Mouse (Mus musculus): ENCODE results near the gene Tmem121b. TPM values are rescaled to one million over a fixed set of nuclear protein-coding genes. Genes with fewer than 3 reads are reported as not detected.
A peak's percentile ranks its signal among the peaks of the same experiment; 100 is the strongest.

Gene Tmem121b
- total RNA-seq (2021) = not detected
- not detected in 2 replicates for polyA plus RNA-seq (2012; rRNA removed)
- long read RNA-seq = 0 reads

GRCm38 (mm10) chr6:120493374-120494181 is at the start of gene Tmem121b:
Gene Tmem121b (minus strand): TSS chr6:120493807.
- 2% methylated on average over 76 of the region's 84 CpGs for WGBS
- Histone ChIP-seq H3K4me1 (ENCODE audit: control insufficient read depth, insufficient read depth, low read length) (no peaks in the 10 kb centered on the region; the same call in 1 of the 2 replicates), H3K27me3 (ENCODE audit: control insufficient read depth, insufficient read depth, low read length) (peaks cover 20% of the 10 kb centered on the region), H3K36me3 (ENCODE audit: control insufficient read depth, insufficient read depth, low read length) (no peaks in the 10 kb centered on the region), H3K9ac (ENCODE audit: low read depth, low read length) (peak within 1 kb of the TSS; percentile 35), H3K4me3 (peak within 1 kb of the TSS; percentile 41), H3K79me2 (replicated peaks; ENCODE audit: control insufficient read depth, insufficient read depth, low read length) (no peaks in the 10 kb centered on the region), H3K27ac (no peak within 1 kb of the TSS)
- intact Hi-C loops (cut with DNase I) = no loop called here
- DNase-seq = peak in 1 of 2 experiments; percentile 48
- TF ChIP-seq POLR2A (IDR thresholded peaks at IDR 0.05; ENCODE audit: insufficient read depth, low read depth, low read length) (no peak), CTCF (IDR thresholded peaks at IDR 0.05) (no peak), EP300 (IDR thresholded peaks at IDR 0.05; ENCODE audit: insufficient read depth, low read depth, low read length) (no peak)

- Histone ChIP-seq H3K79me2 (replicated peaks; ENCODE audit: control insufficient read depth, insufficient read depth, low read length) (no peaks in the 10 kb centered on the region), H3K27ac (no peak overlapping the region; the same call in 1 of the 2 replicates), H3K27me3 (ENCODE audit: control insufficient read depth, insufficient read depth, low read length) (no peaks in the 10 kb centered on the region), H3K36me3 (ENCODE audit: control insufficient read depth, insufficient read depth, low read length) (no peaks in the 10 kb centered on the region; the same call in 1 of the 2 replicates), H3K9ac (ENCODE audit: low read depth, low read length) (no peak overlapping the region), H3K4me3 (no peak overlapping the region), H3K4me1 (ENCODE audit: control insufficient read depth, insufficient read depth, low read length) (peaks cover 5% of the 10 kb centered on the region)
- TF ChIP-seq EP300 (IDR thresholded peaks at IDR 0.05; ENCODE audit: insufficient read depth, low read depth, low read length) = no peak
- peak; percentile 33 for TF ChIP-seq CTCF (IDR thresholded peaks at IDR 0.05)
- no peak for DNase-seq
- intact Hi-C loops (cut with DNase I) = loop anchor here (5.0 kb wide), 1 partner anchor 55 kb away; no protein-coding TSS in a partner anchor
- WGBS = 29% methylated on average over 1 of the region's 1 CpGs
Observed at GRCm38 (mm10) chr6:120542061-120542460, 48.5 kb upstream of the Tmem121b start.

DNA sequence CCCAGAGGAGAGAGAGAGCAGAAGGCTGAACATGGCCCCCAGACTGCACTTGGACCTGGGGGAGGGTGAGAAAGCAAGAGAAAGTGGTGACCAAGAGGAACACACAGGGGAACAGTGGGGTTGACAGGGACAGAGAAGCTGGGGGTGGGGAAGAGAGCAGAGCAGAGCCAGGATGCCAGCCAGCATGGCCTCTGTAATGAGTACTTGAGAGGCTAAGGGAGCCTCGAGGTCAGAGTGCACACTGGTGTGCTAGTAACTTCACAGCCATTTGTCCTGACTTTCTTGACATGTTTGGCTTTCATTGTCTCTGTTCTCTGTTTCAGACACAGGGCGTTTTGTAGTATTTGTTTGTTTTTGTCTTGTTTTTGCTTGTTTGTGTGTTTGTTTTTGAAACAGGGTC is 47.8 kb upstream of the Tmem121b start:
- TF ChIP-seq EP300 (IDR thresholded peaks at IDR 0.05; ENCODE audit: insufficient read depth, low read depth, low read length) = no peak
- no peak for TF ChIP-seq CTCF (IDR thresholded peaks at IDR 0.05)
- TF ChIP-seq POLR2A (IDR thresholded peaks at IDR 0.05; ENCODE audit: insufficient read depth, low read depth, low read length) = no peak
- no peaks in the 10 kb centered on the region for H3K79me2 ChIP-seq (replicated peaks; ENCODE audit: control insufficient read depth, insufficient read depth, low read length)
- no peak overlapping the region for H3K4me3 ChIP-seq
- no peaks in the 10 kb centered on the region for H3K27me3 ChIP-seq (ENCODE audit: control insufficient read depth, insufficient read depth, low read length)
- DNase-seq = no peak
- intact Hi-C loops (cut with DNase I) = loop anchor here (5.0 kb wide), 1 partner anchor 56 kb away; no protein-coding TSS in a partner anchor
- H3K9ac ChIP-seq (ENCODE audit: low read depth, low read length) = no peak overlapping the region
- H3K4me1 ChIP-seq (ENCODE audit: control insufficient read depth, insufficient read depth, low read length) = peaks cover 5% of the 10 kb centered on the region
- no peaks in the 10 kb centered on the region; the same call in 1 of the 2 replicates for H3K36me3 ChIP-seq (ENCODE audit: control insufficient read depth, insufficient read depth, low read length)
- H3K27ac ChIP-seq = peak overlapping the region; percentile 99
- WGBS = 62% methylated on average over 2 of the region's 2 CpGs

- peak overlapping the region; percentile 18; the same call in 1 of the 2 replicates for H3K4me3 ChIP-seq
- no peaks in the 10 kb centered on the region for H3K27me3 ChIP-seq (ENCODE audit: control insufficient read depth, insufficient read depth, low read length)
- peaks cover 5% of the 10 kb centered on the region for H3K4me1 ChIP-seq (ENCODE audit: control insufficient read depth, insufficient read depth, low read length)
- 10% methylated on average over 10 of the region's 10 CpGs for WGBS
- H3K36me3 ChIP-seq (ENCODE audit: control insufficient read depth, insufficient read depth, low read length) = no peaks in the 10 kb centered on the region; the same call in 1 of the 2 replicates
- H3K9ac ChIP-seq (ENCODE audit: low read depth, low read length) = peak overlapping the region; percentile 7; the same call in 1 of the 2 replicates
- peak; percentile 76 to 88 for DNase-seq
- TF ChIP-seq CTCF (IDR thresholded peaks at IDR 0.05) = no peak
- TF ChIP-seq POLR2A (IDR thresholded peaks at IDR 0.05; ENCODE audit: insufficient read depth, low read depth, low read length) = no peak
- peak; percentile 70; the same call in 1 of the 2 replicates for TF ChIP-seq EP300 (IDR thresholded peaks at IDR 0.05; ENCODE audit: insufficient read depth, low read depth, low read length)
- H3K79me2 ChIP-seq (replicated peaks; ENCODE audit: control insufficient read depth, insufficient read depth, low read length) = no peaks in the 10 kb centered on the region
- H3K27ac ChIP-seq = peak overlapping the region; percentile 99
- intact Hi-C loops (cut with DNase I) = loop anchor here (1.0 to 5.0 kb wide), 7 partner anchors 41 to 357 kb away; no protein-coding TSS in a partner anchor
Observed at GRCm38 (mm10) chr6:120539781-120540231, 46.2 kb upstream of the Tmem121b start.

GRCm38 (mm10) chr6:120539132-120539759 is 45.6 kb upstream of the Tmem121b start:
- Histone ChIP-seq H3K4me3 (peak overlapping the region; percentile 18; the same call in 1 of the 2 replicates), H3K9ac (ENCODE audit: low read depth, low read length) (peak overlapping the region; percentile 78), H3K27ac (peak overlapping the region; percentile 99), H3K36me3 (ENCODE audit: control insufficient read depth, insufficient read depth, low read length) (no peaks in the 10 kb centered on the region; the same call in 1 of the 2 replicates), H3K4me1 (ENCODE audit: control insufficient read depth, insufficient read depth, low read length) (peaks cover 5% of the 10 kb centered on the region), H3K79me2 (replicated peaks; ENCODE audit: control insufficient read depth, insufficient read depth, low read length) (no peaks in the 10 kb centered on the region), H3K27me3 (ENCODE audit: control insufficient read depth, insufficient read depth, low read length) (no peaks in the 10 kb centered on the region)
- peak; percentile 85 to 86 for DNase-seq
- intact Hi-C loops (cut with DNase I) = loop anchor here (1.0 to 5.0 kb wide), 6 partner anchors 42 to 358 kb away; no protein-coding TSS in a partner anchor
- TF ChIP-seq CTCF (IDR thresholded peaks at IDR 0.05) (peak; percentile 97), EP300 (IDR thresholded peaks at IDR 0.05; ENCODE audit: insufficient read depth, low read depth, low read length) (peak; percentile 82), POLR2A (IDR thresholded peaks at IDR 0.05; ENCODE audit: insufficient read depth, low read depth, low read length) (peak; percentile 30; the same call in 1 of the 2 replicates)
- WGBS = 2% methylated on average over 16 of the region's 16 CpGs
